Mouse (Mus musculus) adrenal gland, postnatal 4 days (tissue): ENCODE measurements around the gene G6pdx. TPM values are rescaled to one million over a fixed set of nuclear protein-coding genes. Genes with fewer than 3 reads are reported as not detected.

Experiments used
- DNase-seq, 2 experiments: peaks; one replicate each; pipeline ENCODE4 v3.0.0; 2021 to 2022; ENCODE audit warnings: low spot score in 2 of 2, mixed read lengths in 2 of 2
- long read RNA-seq, 2 experiments: library from polyadenylated mRNA; stranded (forward); transcript quantifications; one replicate each; pipeline ENCODE4 v2.0.0; 2021
- total RNA-seq, 2 experiments: library from RNA; stranded (reverse); gene quantifications; 2 replicates each; pipeline ENCODE4 v1.2.3; 2021

Gene G6pdx
- total RNA-seq = 10 to 100 TPM; 84.9 to 86.2 TPM
- long read RNA-seq, experiment 1, transcript G6pdx-201 (13 exons, 2,652 nt) = major isoform, 14 of 22 reads
- long read RNA-seq, experiment 1, partial matches to known transcripts = 8 of 22 reads
- long read RNA-seq, experiment 1, other reads (novel, unspliced or antisense) = 0 of 22 reads
- long read RNA-seq, experiment 2, transcript G6pdx-201 (13 exons, 2,652 nt) = major isoform, 39 of 49 reads
- long read RNA-seq, experiment 2, partial matches to known transcripts = 7 of 49 reads
- long read RNA-seq, experiment 2, other reads (novel, unspliced or antisense) = 3 of 49 reads

DNA sequence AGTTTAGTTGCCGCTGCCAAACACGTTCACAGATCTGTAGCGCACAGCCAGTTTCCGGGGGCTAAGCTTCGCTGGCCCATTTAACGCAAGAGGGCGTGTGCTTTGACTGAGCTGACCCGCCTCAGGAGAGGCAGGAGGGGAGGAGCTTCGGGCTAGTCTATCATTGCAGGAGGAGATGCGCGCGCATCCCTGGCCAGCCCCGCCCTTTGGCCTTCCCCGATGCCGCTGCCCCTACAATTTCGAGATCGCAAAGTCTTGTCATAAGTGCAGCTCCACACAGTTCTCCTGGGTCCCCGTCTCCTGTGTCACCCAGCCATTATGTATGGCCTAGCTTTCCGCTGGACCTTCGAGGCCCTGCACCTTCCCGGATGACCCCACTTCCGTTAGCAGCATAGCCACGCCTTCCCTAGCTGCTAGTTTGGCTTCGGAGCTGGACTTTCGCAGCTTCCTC lies at the start of gene G6pdx:
Gene G6pdx (minus strand): TSS at position 369 of the 451 bp plus-strand sequence.
- DNase-seq = peak; percentile 39 to 73

DNA sequence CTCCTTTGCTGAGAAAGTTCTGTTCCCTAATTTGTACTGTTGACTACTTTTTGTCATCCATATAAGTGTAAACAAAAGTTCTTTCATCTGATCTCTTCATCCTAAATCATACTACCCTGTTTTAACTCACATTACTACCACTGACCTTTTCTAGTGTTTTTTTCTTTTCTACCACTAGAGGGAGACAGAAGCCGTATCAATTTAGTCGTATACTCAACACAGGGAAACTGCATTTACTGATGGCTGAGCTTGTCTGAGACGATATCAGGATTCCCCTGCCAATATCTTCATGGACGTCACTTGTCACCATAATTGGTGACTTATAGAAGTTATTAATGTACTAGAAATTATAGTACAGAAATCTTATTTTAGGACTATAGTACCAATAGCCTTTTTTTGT lies 23.8 kb upstream of the G6pdx start:
- DNase-seq = no peak

DNA sequence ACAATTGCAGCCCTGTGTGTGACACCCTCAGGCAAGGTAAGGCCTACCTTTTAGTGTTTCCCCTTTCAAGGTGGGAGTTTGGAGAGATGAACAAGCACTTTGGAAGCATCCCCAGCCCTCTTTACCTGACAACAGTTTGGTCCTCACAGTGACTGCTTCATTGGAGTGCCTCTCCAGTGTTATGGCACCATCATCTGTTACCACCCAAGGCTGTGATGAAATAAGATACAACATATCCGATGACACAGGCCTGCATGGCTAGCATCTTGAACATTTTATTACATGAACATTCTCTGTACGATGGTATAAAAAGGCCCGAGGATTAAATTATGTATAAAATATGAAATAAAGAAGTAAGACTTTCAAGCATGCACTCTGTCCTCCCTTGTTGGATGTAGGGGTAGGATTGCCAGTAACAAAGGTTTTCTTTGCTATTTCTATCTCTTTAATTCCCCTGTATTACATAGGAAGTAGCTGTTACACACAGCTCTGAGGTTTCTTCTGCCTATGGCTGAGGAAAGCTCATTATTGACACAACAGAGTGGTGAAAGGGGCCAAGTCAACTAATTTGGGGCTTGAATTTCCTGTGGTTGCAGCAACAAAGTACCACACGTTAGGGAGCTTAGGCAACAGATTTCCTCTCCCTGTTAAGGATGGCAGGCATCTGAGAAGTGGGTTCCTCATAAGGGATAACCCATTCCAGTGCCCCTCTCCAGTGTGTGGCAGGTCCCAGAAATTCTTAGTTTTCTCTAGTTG lies 22.3 kb upstream of the G6pdx start:
- DNase-seq = no peak

DNA sequence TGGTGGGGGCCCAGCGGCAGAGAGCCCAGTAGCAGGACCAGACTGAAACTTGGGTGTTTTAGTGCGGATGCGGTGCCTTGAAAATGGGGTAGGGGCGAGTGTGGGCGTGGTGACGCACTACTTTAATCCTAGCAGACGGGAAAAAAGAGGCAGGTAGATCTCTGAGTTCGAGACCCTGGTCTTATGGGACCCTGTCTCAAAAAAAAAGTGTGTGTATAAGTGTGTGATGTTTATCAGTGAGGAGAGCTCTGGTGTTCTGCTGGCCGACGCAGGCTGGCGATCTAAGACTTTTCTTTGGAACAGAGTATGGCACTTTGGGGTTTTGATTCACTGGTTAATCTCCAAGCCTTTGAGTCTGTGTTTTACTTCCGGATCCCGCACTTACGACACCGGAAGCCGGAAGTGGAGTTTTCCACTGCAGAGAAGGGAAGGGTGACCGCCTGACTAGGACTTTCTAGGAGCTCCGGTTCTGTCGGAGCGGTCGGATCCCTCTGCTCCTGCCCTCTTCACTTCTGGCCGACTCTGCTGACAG lies 362 bp upstream of the G6pdx start:
- DNase-seq = peak; percentile 11 to 29

DNA sequence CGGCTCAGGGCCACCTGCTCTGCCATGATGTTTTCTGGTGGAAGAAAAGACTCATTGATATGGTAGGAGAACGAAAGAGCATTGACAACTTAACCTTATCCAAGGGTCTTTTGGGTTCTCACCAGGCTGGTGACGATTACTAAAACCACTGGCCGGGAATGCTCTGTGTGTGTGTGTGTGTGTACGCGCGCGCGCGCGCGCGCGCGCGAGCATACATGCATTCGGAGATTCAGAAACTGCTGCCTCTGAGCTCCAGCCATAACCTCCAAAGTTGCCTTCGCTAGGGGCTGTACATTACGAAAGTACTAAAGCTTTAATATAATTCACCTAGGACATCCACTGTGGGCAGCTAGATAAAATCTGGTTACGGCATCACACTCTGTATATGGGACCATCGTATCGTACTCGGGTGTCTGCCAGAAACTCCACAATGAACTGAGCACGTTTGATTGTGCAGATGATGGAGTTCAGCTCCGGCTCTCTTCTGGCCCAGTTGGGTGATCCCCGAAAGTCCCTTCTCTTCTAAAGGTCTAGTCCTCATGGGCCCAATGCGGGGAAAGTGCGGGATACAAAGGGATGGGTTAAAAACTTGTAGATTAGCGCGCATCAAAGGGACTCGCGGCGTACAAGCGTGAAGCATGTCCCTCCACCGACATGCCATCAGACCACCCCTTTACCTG lies 708 bp downstream of the G6pdx start:
- DNase-seq = no peak

DNA sequence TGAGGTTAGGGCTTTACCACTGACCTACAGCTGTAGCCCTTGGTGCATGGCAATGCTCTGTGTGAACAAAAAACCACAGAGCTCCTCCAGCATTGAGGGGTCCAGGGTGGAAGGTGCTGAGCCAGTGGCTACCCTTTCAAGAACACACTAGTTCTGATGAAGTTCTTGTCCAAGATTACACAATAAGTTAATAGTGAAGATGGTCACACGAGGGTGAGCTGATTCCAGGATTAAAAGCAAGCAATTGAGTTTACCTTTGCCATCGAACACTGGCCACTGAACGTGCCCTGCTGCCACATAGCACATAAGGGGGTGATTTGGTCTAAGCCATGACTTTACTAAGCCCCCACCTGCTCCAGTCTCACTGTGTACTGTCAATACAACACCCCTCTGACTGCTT lies 1.9 kb downstream of the G6pdx start:
- DNase-seq = no peak

DNA sequence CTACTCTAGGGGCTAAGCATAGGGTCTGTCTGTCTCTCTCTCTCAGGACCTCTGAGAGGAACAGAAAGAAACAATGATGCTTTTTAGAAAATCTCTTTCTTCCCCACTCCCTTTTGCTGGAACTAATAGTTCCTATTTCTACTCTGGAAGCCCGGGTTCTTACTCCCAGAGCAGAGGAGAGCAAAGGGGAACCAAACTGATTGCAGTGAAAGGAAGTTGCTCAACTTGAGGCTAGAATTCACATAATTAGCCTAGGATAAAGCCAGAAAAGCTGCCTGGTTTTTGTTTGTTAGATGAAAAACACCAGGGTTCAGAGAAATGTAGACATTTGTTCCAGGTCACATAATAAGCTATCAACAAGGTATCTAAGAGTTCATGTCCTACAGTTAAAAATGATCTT lies 2.7 kb downstream of the G6pdx start:
- DNase-seq = no peak

DNA sequence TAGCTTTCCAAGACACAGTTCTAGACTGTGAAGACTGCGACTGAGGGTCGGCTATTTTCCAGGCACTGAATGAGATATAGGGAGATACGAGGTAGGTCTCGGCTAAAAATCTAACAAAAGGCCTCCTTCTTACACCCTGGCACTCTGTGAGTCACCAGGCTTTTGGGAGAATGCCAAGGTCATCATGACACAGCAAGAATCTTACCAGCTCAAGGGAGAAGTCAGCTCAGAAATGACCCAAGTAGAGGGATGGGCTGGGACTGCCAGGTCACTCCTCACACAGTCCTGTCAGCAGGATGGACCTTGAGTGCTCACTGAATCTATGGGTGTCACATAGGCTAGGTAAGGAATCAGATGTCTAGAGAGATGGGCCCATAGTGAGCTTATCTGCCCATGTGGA lies 3.8 kb downstream of the G6pdx start:
- peak in 1 of 2 experiments; percentile 38 for DNase-seq

DNA sequence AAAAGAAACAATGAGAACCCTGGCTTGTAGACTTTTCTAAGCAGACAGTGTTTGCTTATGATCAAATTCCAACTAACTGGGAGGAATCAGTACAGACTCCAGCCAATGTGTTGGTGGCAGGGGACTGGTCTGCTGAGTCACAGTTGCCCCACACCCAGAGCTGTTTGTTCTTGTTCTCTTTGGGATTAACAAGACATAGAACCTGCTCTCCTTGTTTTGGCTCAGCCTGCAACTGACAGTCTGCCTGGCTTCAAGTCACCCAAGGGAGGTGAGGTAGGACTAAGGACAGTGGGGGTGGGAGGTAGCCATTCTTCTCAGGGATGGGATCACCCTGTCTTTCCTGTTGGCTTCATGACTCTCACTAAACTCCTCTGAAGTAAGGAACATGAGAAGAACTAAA lies 4.6 kb downstream of the G6pdx start:
- no peak for DNase-seq

DNA sequence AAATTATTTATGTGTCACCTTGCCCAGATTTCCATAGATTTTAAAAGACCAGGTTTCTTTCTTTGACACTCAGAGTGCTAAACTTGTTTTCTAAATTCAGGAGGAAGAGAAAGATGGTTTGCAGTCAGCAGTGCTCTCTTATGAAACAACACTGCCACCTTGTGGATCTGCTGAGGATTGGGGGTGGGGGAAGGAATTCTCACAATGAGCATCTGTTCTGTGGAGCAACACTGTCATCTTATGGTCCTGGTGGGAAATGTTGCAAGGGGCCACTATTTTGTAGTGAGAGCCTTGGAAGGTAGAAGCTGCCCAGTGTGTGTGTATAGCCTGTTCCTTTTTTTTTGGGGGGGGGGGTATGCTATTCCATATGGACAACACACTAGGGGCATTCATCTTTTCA lies 15.6 kb downstream of the G6pdx start:
- peak in 1 of 2 experiments; percentile 36 for DNase-seq

DNA sequence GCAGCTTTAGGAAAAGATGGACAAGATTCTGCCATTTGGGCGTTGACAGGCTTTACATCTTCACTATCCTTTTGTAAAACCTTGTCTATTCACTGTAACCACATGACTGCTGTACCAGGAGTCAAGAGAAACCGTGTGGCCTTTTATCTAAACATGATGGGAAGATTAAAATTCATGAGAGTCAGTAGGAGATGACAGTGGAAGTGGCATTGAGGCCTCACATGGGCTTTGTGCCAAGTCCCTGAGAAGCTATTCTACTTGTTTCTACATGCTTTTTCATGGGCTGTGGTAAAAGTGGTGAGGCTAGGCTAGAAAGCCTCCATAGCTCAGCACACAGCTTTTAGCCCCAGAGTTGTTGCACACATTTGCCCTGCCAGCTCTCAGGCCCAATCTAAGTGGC lies 20.7 kb downstream of the G6pdx start:
- DNase-seq = no peak

DNA sequence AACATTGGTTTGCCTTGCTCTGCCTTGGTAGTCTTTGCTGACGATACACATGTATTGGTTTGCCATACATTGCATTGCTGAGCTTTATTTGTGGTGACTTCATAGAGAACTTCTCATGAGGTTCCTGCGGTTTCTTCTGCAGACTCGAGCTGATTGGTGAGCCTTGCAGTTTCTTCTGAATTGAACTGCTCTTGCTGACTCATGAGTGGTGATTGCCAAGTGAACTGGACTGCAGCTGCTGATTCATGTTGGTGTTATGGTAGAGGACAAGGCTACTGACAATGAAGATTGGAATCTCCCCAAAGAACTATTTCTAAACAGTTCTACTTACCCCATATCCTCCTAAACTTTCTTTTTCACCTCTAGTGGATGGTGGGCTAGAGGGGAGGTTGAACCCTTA lies 28.9 kb downstream of the G6pdx start:
- DNase-seq = no peak

DNA sequence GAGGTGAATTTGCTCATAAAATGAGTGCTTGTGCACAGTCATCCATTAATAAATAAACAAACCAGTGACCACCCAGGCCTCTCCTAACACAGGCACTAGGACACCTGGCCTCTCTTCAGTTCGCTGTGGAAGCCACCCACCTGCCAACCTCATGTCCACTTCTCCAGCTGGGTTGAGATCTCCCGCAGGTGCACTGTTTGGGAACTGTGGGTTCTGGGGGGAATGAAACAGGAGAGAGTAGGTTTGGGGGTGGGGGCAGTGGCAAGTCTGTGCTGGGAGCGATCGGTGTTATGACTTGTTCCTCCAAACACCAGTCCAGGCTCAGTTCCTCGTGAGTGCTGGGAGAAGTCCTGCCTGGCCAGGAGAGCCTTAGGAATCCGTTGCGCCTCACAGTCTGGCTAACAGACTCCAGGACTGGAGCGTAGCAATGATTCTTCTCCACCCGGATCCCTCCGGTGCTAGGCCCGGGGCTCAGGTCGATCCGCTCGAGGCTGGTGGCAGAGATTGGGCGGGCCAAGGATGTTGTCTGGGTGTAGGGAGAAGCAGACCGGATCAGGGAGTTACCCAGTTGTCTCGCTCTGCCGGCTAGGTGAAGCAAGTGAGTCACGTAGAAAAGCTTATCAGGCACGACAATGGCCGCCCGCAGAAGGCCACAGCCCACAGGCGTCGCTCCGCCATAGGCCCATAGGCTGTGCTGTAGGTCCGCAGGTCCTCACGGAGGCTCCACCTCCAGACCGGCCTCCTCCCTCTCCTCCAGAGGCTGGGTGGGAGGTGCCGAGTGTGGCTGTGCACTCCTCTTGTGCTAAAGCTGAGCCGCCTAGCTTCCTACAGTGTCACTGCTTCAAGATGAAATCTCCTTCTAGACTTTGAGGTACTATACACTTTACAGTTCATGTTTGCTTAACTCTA lies 36.2 kb downstream of the G6pdx start, which contains the start of the genes Fam3a and Ikbkg:
Gene Fam3a (minus strand): TSS at position 738 of the 909 bp plus-strand sequence.
Gene Ikbkg (plus strand): TSS at position 756 of the 909 bp plus-strand sequence.
- peak; percentile 39 to 57 for DNase-seq

DNA sequence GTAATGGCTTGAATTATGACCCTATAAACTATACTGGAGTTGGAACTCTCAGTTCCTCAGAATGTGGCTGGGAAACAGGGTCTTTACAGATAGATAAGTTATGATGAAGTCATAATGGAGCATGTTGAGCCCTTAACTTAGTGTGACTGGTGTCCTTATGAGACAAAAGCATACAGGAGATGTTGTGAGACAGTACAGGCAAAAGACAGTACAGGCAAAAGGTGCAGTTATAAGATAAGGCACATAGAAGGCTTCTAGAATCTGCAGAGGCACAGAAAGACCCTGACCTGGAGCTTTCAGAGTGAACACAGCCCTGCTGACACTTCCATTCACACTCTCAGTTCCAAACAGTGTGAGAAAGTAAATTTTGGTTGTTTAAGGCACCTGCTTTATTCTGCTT lies 40.8 kb downstream of the G6pdx start:
- no peak for DNase-seq

DNA sequence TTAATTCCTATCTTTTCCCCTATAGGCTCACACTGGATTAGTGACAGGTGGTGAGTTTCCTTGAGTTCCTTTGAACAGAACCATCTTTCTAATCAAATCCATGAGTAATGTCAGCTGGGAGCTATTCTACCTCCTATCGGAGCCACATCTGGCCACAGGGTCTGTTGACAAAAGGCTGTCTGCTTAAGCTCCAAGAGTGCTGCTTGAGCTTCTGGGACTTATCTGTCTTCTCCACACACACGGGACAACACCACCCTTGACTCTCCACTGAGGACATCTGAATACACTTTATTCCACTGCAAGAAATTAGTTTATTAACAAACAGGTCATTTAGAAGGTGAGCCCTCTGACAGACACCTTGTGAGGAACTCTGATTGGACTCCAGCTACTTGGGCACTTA lies 44.5 kb downstream of the G6pdx start:
- DNase-seq = no peak

DNA sequence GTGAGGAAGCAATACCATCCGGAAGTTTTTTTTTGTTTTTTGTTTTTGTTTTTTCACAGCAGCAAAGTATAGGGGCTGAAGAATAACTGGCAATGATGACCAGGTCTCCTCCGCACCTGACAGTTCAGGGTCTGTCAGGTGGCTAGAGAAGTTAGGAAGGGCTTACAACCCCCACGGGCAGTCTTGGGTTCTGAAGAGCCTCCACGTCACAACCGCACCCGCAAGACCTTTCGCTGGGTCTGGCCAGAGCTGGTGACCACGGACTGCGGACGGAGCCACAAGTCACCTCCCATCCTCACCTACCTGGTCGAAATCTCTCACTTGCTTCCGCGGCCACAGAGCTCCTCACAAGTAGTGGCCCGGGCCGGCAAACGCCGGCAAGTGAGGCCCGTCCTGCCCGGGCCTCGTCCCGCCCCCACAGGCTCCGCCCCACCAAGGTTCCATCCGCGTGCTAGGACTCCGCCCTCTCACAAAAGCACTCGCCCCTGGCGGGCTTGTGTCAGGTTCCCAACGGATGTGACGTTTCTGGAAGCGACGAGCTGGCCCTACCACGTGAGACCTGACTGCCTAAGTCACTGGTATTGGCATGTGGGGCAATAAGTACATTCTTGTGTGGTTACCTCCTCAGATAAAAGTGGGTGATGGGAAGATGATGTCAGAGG lies 56.0 kb downstream of the G6pdx start, which contains the start of the genes Ubl4a and Slc10a3:
Gene Ubl4a (minus strand): TSS at position 331 of the 662 bp plus-strand sequence.
Gene Slc10a3 (minus strand): TSS at position 462 of the 662 bp plus-strand sequence.
- peak; percentile 35 to 61 for DNase-seq

DNA sequence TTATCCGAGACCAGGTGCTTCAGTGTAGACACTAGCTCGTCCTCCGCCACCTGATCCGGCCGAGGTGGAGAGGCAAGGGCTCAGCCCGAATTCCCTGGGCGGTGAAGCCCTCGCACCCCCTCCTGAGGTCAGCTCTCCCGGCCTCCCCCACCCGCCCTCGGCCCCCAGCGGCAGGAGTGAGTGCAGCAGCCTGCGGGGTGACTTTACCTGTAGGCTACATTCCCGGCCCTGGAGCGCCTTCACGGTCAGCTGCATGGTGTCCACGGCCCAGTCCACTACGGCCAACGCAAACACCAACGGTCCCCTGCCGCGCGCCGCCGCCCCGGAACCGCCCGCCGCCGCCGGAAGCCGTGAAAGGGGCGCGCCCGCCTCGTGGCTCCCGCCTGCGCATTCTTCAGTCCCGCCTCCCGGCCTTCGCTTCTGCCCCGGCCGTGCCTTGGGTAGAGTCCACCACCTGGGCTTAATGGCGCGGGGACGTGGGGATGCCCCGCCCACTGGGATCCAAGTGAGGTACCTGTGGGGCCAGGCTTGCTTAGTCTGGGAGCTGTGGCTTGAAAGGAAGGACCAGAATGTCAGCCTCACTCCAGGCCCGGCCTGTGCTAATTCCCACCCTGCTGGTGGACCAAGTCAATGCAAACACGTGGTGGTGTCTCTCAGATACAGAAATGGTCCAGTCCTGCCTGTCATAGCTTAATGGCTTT lies 60.6 kb downstream of the G6pdx start:
- peak; percentile 37 to 39 for DNase-seq

DNA sequence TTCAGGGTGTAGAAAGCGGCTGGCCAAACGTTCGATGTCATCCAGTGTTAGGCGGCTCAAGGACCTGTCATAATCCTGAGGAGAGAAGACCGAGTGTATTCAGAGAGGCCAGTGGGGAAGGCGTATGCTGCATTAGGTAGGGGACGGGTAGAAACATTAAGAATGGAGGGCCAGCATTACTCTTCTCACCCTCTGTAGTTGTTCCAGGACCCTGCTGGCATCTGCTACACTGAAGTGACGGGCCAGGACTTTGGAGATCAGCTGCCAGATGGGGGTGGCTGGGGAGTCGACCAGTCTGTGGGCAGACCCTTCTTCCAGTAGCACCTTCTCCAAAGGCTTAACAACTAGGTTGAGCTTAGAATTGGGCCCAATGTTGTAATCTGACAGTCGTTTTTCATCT lies 61.5 kb downstream of the G6pdx start:
- no peak for DNase-seq
